13 mouse cellular contexts compared by ENCODE assay signal in genomic region chr4:130001710-130002109, GRCm38 (mm10). TPM values are rescaled to one million over a fixed set of nuclear protein-coding genes. Genes with fewer than 3 reads are reported as not detected.
A peak's percentile ranks its signal among the peaks of the same experiment; 100 is the strongest.
DNase-seq lines count a peak whose midpoint lies in the region; ATAC-seq and TF ChIP-seq lines count a peak whose summit lies in the region.
"Had no signal": no experiment of that assay in that cellular context is flagged by ENCODE, and none has a peak within 500 bp of the region (broad histone marks: within the 10 kb centered on the region; RNA-seq: fewer than 3 reads in every experiment).

No protein-coding gene starts in this region.

- no peak for DNase-seq in heart, postnatal 14 days
- no peak for DNase-seq in lung, postnatal 36 days
- no peak for DNase-seq in forebrain, postnatal 0 days
- no peak for DNase-seq in embryo, embryonic 11 days
- DNase-seq: adrenal gland, adult 8-10 months; B cell, adult 2 months; cerebellum, postnatal 25 days had no signal

- H3K4me2 ChIP-seq in heart, embryonic 11.5 days = no peak overlapping the region
- peak overlapping the region; percentile 16; the same call in 1 of the 2 replicates for H3K4me2 ChIP-seq in lung, embryonic 15.5 days
- H3K4me2 ChIP-seq in forebrain, postnatal 0 days (ENCODE audit: low read depth) = no peak overlapping the region
- no peak overlapping the region for H3K4me2 ChIP-seq in neural tube, embryonic 15.5 days
- H3K4me2 ChIP-seq: liver, embryonic 11.5 days had no signal

- H3K4me1 ChIP-seq in heart, embryonic 11.5 days (ENCODE audit: control insufficient read depth, insufficient read depth, low read length) = peaks cover 25% of the 10 kb centered on the region
- peaks cover 23% of the 10 kb centered on the region for H3K4me1 ChIP-seq in lung, embryonic 15.5 days
- H3K4me1 ChIP-seq in forebrain, postnatal 0 days (ENCODE audit: insufficient read depth) = peaks cover 5% of the 10 kb centered on the region; the same call in 1 of the 2 replicates
- peaks cover 29% of the 10 kb centered on the region for H3K4me1 ChIP-seq in neural tube, embryonic 15.5 days

- H3K36me3 ChIP-seq in heart, embryonic 11.5 days (ENCODE audit: control insufficient read depth, insufficient read depth, low read length) = no peaks in the 10 kb centered on the region
- no peaks in the 10 kb centered on the region for H3K36me3 ChIP-seq in lung, embryonic 15.5 days
- peaks cover 10% of the 10 kb centered on the region; the same call in 1 of the 2 replicates for H3K36me3 ChIP-seq in forebrain, postnatal 0 days (ENCODE audit: insufficient read depth)
- H3K36me3 ChIP-seq in neural tube, embryonic 15.5 days = 0 out of 2 replicates have a peak, but pooled peaks cover 5% of the 10 kb centered on the region

- H3K27me3 ChIP-seq in heart, embryonic 11.5 days (ENCODE audit: control insufficient read depth, insufficient read depth, low read length) = peaks cover 54% of the 10 kb centered on the region
- H3K27me3 ChIP-seq in lung, embryonic 15.5 days = peaks cover 12% of the 10 kb centered on the region; the same call in 1 of the 2 replicates
- no peaks in the 10 kb centered on the region for H3K27me3 ChIP-seq in forebrain, postnatal 0 days (ENCODE audit: insufficient read depth, low read length)
- H3K27me3 ChIP-seq in neural tube, embryonic 15.5 days (replicated peaks) = no peaks in the 10 kb centered on the region

- WGBS in heart, embryonic 11.5 days (ENCODE audit: insufficient replicate concordance) = 28% methylated on average over 5 of the region's 5 CpGs
- 12% methylated on average over 5 of the region's 5 CpGs for WGBS in lung, embryonic 15.5 days
- 26% methylated on average over 5 of the region's 5 CpGs for WGBS in forebrain, postnatal 0 days
- WGBS in neural tube, embryonic 15.5 days = 38% methylated on average over 5 of the region's 5 CpGs

- intact Hi-C loops in heart, postnatal 14 days (cut with DNase I) = no loop called here

- H3K4me3 ChIP-seq in heart, embryonic 11.5 days (ENCODE audit: low read depth, low read length) = no peak overlapping the region
- H3K4me3 ChIP-seq in lung, embryonic 15.5 days = no peak overlapping the region
- H3K4me3 ChIP-seq in forebrain, postnatal 0 days (ENCODE audit: low read depth, low read length) = no peak overlapping the region
- H3K4me3 ChIP-seq in neural tube, embryonic 15.5 days (replicated peaks) = no peak overlapping the region

- ATAC-seq in heart, embryonic 11.5 days (replicated peaks; ENCODE audit: insufficient number of reproducible peaks, low FRiP score, low TSS enrichment) = peak; percentile 41; the same call in 1 of the 2 replicates
- ATAC-seq in lung, embryonic 15.5 days (ENCODE audit: borderline replicate concordance, extremely low read depth, low FRiP score, low TSS enrichment) = peak; percentile 44
- 0 out of 2 replicates have a peak, but pooled peaks have one; percentile 26 for ATAC-seq in forebrain, postnatal 0 days
- no peak for ATAC-seq in neural tube, embryonic 15.5 days (ENCODE audit: low FRiP score)
- ATAC-seq in megakaryocyte-erythroid progenitor cell, adult 5-6 weeks (replicated peaks; ENCODE audit: low FRiP score, low TSS enrichment, poor library complexity, severe bottlenecking) = no peak
- ATAC-seq: inflammation-experienced regulatory T-cells, adult 6 months had no signal

- no peak for TF ChIP-seq CTCF in forebrain, postnatal 0 days (IDR thresholded peaks at IDR 0.05; ENCODE audit: low read depth)

- 0 out of 2 replicates have a peak overlapping the region, but pooled peaks have one; percentile 28 for H3K9ac ChIP-seq in heart, embryonic 11.5 days (ENCODE audit: low read depth, low read length)
- H3K9ac ChIP-seq in lung, embryonic 15.5 days = no peak overlapping the region
- no peak overlapping the region for H3K9ac ChIP-seq in forebrain, postnatal 0 days
- H3K9ac ChIP-seq in neural tube, embryonic 15.5 days (replicated peaks) = no peak overlapping the region

- H3K9me3 ChIP-seq in heart, embryonic 11.5 days (replicated peaks; ENCODE audit: control insufficient read depth, low read length) = no peaks in the 10 kb centered on the region
- H3K9me3 ChIP-seq in lung, embryonic 15.5 days = no peaks in the 10 kb centered on the region
- H3K9me3 ChIP-seq in forebrain, postnatal 0 days (ENCODE audit: low read length) = no peaks in the 10 kb centered on the region
- H3K9me3 ChIP-seq in neural tube, embryonic 15.5 days (replicated peaks) = no peaks in the 10 kb centered on the region

- H3K27ac ChIP-seq in heart, embryonic 11.5 days (ENCODE audit: low read depth, low read length) = peak overlapping the region; percentile 73
- peak overlapping the region; percentile 78 for H3K27ac ChIP-seq in lung, embryonic 15.5 days
- H3K27ac ChIP-seq in forebrain, postnatal 0 days (ENCODE audit: low read depth, low read length) = 0 out of 2 replicates have a peak overlapping the region, but pooled peaks have one; percentile 35
- peak overlapping the region; percentile 33; the same call in 1 of the 2 replicates for H3K27ac ChIP-seq in neural tube, embryonic 15.5 days (replicated peaks)

RNA-seq across cellular contexts. Expression of gene Adgrb2, which starts 17.0 kb away (rescaled TPM):
- 2.5 TPM in 2 replicates for polyA plus RNA-seq in heart, embryonic 11.5 days (2014; fragmentation: Nextera tagmentation; extraction: Ambion mirVana)
- 1 to 10 TPM; 2.2 to 2.3 TPM for total RNA-seq in heart, postnatal 14 days (2021)
- polyA plus RNA-seq in lung, embryonic 15.5 days (2015; fragmentation: Nextera tagmentation; extraction: Ambion mirVana) = 1.6 and 1.8 TPM in 2 replicates
- 195 and 216 TPM in 2 replicates for total RNA-seq in forebrain, postnatal 0 days (2014; rRNA removed)
- polyA plus RNA-seq in forebrain, postnatal 0 days (2015; fragmentation: Nextera tagmentation; extraction: Ambion mirVana) = 15.8 and 18.3 TPM in 2 replicates
- 11.9 and 15.5 TPM in 2 replicates for polyA plus RNA-seq in neural tube, embryonic 15.5 days (2015; fragmentation: Nextera tagmentation; extraction: Ambion mirVana)
- total RNA-seq in megakaryocyte-erythroid progenitor cell, adult 5-6 weeks (2014; fragmentation: Nextera tagmentation) = 1.2 TPM in 1 of 2 replicates, not detected in the other
- not detected in 2 replicates for total RNA-seq in megakaryocyte-erythroid progenitor cell, adult 5-6 weeks (2017)

RNA-seq across cellular contexts. Expression of gene Col16a1, which starts 45.9 kb away (rescaled TPM):
- polyA plus RNA-seq in heart, embryonic 11.5 days (2014; fragmentation: Nextera tagmentation; extraction: Ambion mirVana) = 15.4 and 15.9 TPM in 2 replicates
- 10 to 100 TPM; 13.9 to 19.7 TPM for total RNA-seq in heart, postnatal 14 days (2021)
- polyA plus RNA-seq in lung, embryonic 15.5 days (2015; fragmentation: Nextera tagmentation; extraction: Ambion mirVana) = 66.3 and 74.6 TPM in 2 replicates
- total RNA-seq in forebrain, postnatal 0 days (2014; rRNA removed) = 21.8 and 29.7 TPM in 2 replicates
- 6.8 and 7.5 TPM in 2 replicates for polyA plus RNA-seq in forebrain, postnatal 0 days (2015; fragmentation: Nextera tagmentation; extraction: Ambion mirVana)
- 24.5 and 25.8 TPM in 2 replicates for polyA plus RNA-seq in neural tube, embryonic 15.5 days (2015; fragmentation: Nextera tagmentation; extraction: Ambion mirVana)
- total RNA-seq in megakaryocyte-erythroid progenitor cell, adult 5-6 weeks (2014; fragmentation: Nextera tagmentation) = 7.1 TPM in 1 of 2 replicates, not detected in the other
- 0.52 and 9.1 TPM in 2 replicates for total RNA-seq in megakaryocyte-erythroid progenitor cell, adult 5-6 weeks (2017)
- polyA plus RNA-seq: inflammation-experienced regulatory T-cells, adult 6 months had no signal

Comparison
In these comparisons a context has a peak if more than half of its experiments do, and no peak if none do; other contexts are left out.
1. ATAC-seq: peak in heart, embryonic 11.5 days (single experiment), lung, embryonic 15.5 days (single experiment) and forebrain, postnatal 0 days (single experiment); none in neural tube, embryonic 15.5 days (single experiment) and megakaryocyte-erythroid progenitor cell, adult 5-6 weeks (single experiment).
2. Peak in every context shown above with its lines, with median percentiles within 50 percentile points of each other: H3K27ac ChIP-seq.